Mouse (Mus musculus): ENCODE results near the gene Tulp2.

- no peak for TF ChIP-seq CTCF (IDR thresholded peaks at IDR 0.05; ENCODE audit: insufficient read depth, low read length)
- no peak for TF ChIP-seq POLR2A (IDR thresholded peaks at IDR 0.05; ENCODE audit: borderline replicate concordance, extremely low read depth, low read depth, low read length)
These were observed 54.0 kb downstream of the Tulp2 start for GRCm38 (mm10) chr7:45535676-45536075.
